Comparison of ENCODE assay signal across 10 mouse cellular contexts in genomic region chr7:143138789-143139188, GRCm38 (mm10). TPM values are rescaled to one million over a fixed set of nuclear protein-coding genes. Genes with fewer than 3 reads are reported as not detected.
A peak's percentile ranks its signal among the peaks of the same experiment; 100 is the strongest.
DNase-seq lines count a peak whose midpoint lies in the region; ATAC-seq and TF ChIP-seq lines count a peak whose summit lies in the region.
"Had no signal": no experiment of that assay in that cellular context is flagged by ENCODE, and none has a peak within 500 bp of the region (broad histone marks: within the 10 kb centered on the region; RNA-seq: fewer than 3 reads in every experiment).

No protein-coding gene starts in this region.

- no peaks in the 10 kb centered on the region for H3K36me3 ChIP-seq in C2C12 (ENCODE audit: control insufficient read depth, insufficient read depth)
- H3K36me3 ChIP-seq in liver, embryonic 12.5 days, result no peaks in the 10 kb centered on the region
- H3K36me3 ChIP-seq: limb, embryonic 13.5 days; stomach, embryonic 15.5 days had no signal

- 18% methylated on average over 1 of the region's 1 CpGs for WGBS in liver, embryonic 12.5 days (ENCODE audit: insufficient replicate concordance)

- TF ChIP-seq CTCF in C2C12 (IDR thresholded peaks at IDR 0.05; ENCODE audit: control insufficient read depth, insufficient read depth, insufficient read length), result peak; percentile 42
- peak; percentile 39; the same call in 1 of the 2 replicates for TF ChIP-seq CTCF in bone marrow macrophage, adult 2 months (IDR thresholded peaks at IDR 0.05; ENCODE audit: low read depth, low read length)

- H3K79me2 ChIP-seq in C2C12 (ENCODE audit: control insufficient read depth, insufficient read depth), result no peaks in the 10 kb centered on the region

- no peak overlapping the region for H3ac ChIP-seq in C2C12 (ENCODE audit: control insufficient read depth, insufficient read length, low read depth)

- TF ChIP-seq POLR2A in bone marrow macrophage, adult 2 months (IDR thresholded peaks at IDR 0.05; ENCODE audit: borderline replicate concordance, low read depth, low read length), result no peak

- 0 out of 2 replicates have a peak, but pooled peaks cover 2% of the 10 kb centered on the region for H3K4me1 ChIP-seq in bone marrow macrophage, adult 2 months (ENCODE audit: control insufficient read depth, insufficient read depth, low read length)
- peaks cover 9% of the 10 kb centered on the region for H3K4me1 ChIP-seq in liver, embryonic 12.5 days
- H3K4me1 ChIP-seq: limb, embryonic 13.5 days; stomach, embryonic 15.5 days had no signal

- no peaks in the 10 kb centered on the region for H3K9me3 ChIP-seq in liver, embryonic 12.5 days (replicated peaks)
- H3K9me3 ChIP-seq: limb, embryonic 13.5 days; stomach, embryonic 15.5 days had no signal

- no peak for ATAC-seq in frontal cortex, adult (ENCODE audit: low TSS enrichment)
- ATAC-seq in erythroid progenitor cell, adult 5-6 weeks (replicated peaks; ENCODE audit: low FRiP score, poor library complexity, severe bottlenecking), result 0 out of 2 replicates have a peak, but pooled peaks have one; percentile 43
- 0 out of 2 replicates have a peak, but pooled peaks have one; percentile 29 for ATAC-seq in liver, embryonic 12.5 days

- no peak overlapping the region for H3K9ac ChIP-seq in liver, embryonic 12.5 days
- H3K9ac ChIP-seq: limb, embryonic 13.5 days; stomach, embryonic 15.5 days had no signal

- no peak overlapping the region for H3K27ac ChIP-seq in bone marrow macrophage, adult 2 months (ENCODE audit: insufficient read depth, low read depth, low read length)
- H3K27ac ChIP-seq in liver, embryonic 12.5 days, result no peak overlapping the region
- H3K27ac ChIP-seq: limb, embryonic 13.5 days; stomach, embryonic 15.5 days had no signal

- H3K79me3 ChIP-seq in C2C12 (ENCODE audit: low read depth), result no peaks in the 10 kb centered on the region

- peak; percentile 8 to 71 for DNase-seq in frontal cortex, adult 2 months (ENCODE audit: extremely low spot score in 1 of 2, low spot score in 1 of 2)
- DNase-seq in induced T-regulatory cell, adult 2 months (ENCODE audit: low read depth), result peak; percentile 56
- DNase-seq in right cerebral cortex, postnatal 4 days, result peak; percentile 48

- no peak overlapping the region for H3K4me2 ChIP-seq in liver, embryonic 12.5 days
- H3K4me2 ChIP-seq: limb, embryonic 13.5 days; stomach, embryonic 15.5 days had no signal

- H3K27me3 ChIP-seq in C2C12 (ENCODE audit: control insufficient read depth, insufficient read depth, insufficient read length), result no peaks in the 10 kb centered on the region
- H3K27me3 ChIP-seq in liver, embryonic 12.5 days (replicated peaks), result no peaks in the 10 kb centered on the region; the same call in none of the 2 replicates
- H3K27me3 ChIP-seq: limb, embryonic 13.5 days; stomach, embryonic 15.5 days had no signal

- no peak overlapping the region for H3K4me3 ChIP-seq in C2C12 (ENCODE audit: insufficient read depth, poor library complexity, severe bottlenecking)
- no peak overlapping the region for H3K4me3 ChIP-seq in bone marrow macrophage, adult 2 months (ENCODE audit: insufficient read depth, low read length)
- no peak overlapping the region for H3K4me3 ChIP-seq in liver, embryonic 12.5 days
- H3K4me3 ChIP-seq: limb, embryonic 13.5 days; stomach, embryonic 15.5 days had no signal

TF ChIP-seq in C2C12, 6 proteins besides CTCF, POLR2A, EP300 and RAD21:
- no peak for TF ChIP-seq MYOG (IDR thresholded peaks at IDR 0.05; ENCODE audit: control insufficient read depth, extremely low read depth, insufficient read length)
- TF ChIP-seq FOSL1 (IDR thresholded peaks at IDR 0.05; ENCODE audit: insufficient read depth, low read length, poor library complexity, severe bottlenecking), result no peak
- TF ChIP-seq USF1 (IDR thresholded peaks at IDR 0.05; ENCODE audit: low read depth), result no peak
- no peak for TF ChIP-seq MAX (IDR thresholded peaks at IDR 0.05)
- TF ChIP-seq CEBPB (IDR thresholded peaks at IDR 0.05; ENCODE audit: low read depth), result no peak
- TF ChIP-seq MYOD1 (IDR thresholded peaks at IDR 0.05; ENCODE audit: control insufficient read depth, insufficient read length, low read depth), result no peak

RNA-seq across cellular contexts. Expression of gene Kcnq1, which starts 32.6 kb away (rescaled TPM):
- 0.74 and 1.4 TPM in 2 replicates for polyA plus RNA-seq in frontal cortex, adult 2 months (2012; rRNA removed)
- not detected for polyA plus RNA-seq in C2C12 (2012; fragmentation: generic; extraction: Trizol)
- not detected in 2 replicates for polyA plus RNA-seq in bone marrow macrophage, adult 2 months (2012; ENCODE audit: insufficient read depth, insufficient read length, missing spikeins)
- total RNA-seq in erythroid progenitor cell, adult 5-6 weeks (2015; ENCODE audit: low replicate concordance), result not detected in 2 replicates
- total RNA-seq in erythroid progenitor cell, adult 5-6 weeks (2017; ENCODE audit: low replicate concordance), result not detected in 2 replicates
- 0.21 and 0.61 TPM in 2 replicates for polyA plus RNA-seq in liver, embryonic 12.5 days (2016; fragmentation: Nextera tagmentation; extraction: Ambion mirVana)

RNA-seq across cellular contexts. Expression of gene Trpm5, which starts 44.3 kb away (rescaled TPM):
- 0.04 and 0.13 TPM in 2 replicates for polyA plus RNA-seq in frontal cortex, adult 2 months (2012; rRNA removed)
- polyA plus RNA-seq in C2C12 (2012; fragmentation: generic; extraction: Trizol), result 2.7 TPM
- not detected in 2 replicates for polyA plus RNA-seq in bone marrow macrophage, adult 2 months (2012; ENCODE audit: insufficient read depth, insufficient read length, missing spikeins)
- not detected in 2 replicates for total RNA-seq in erythroid progenitor cell, adult 5-6 weeks (2015; ENCODE audit: low replicate concordance)
- total RNA-seq in erythroid progenitor cell, adult 5-6 weeks (2017; ENCODE audit: low replicate concordance), result not detected in 2 replicates
- polyA plus RNA-seq in liver, embryonic 12.5 days (2016; fragmentation: Nextera tagmentation; extraction: Ambion mirVana), result 1.3 and 1.6 TPM in 2 replicates
